Mouse (Mus musculus) spleen, adult 12 weeks (tissue): ENCODE measurements at regions not wholly inside any gene's neighbourhood (a gene's known extent, or its start where the extent isn't known, plus 50 kb on each side); places are given as distances from the start of the nearest gene placed in this dataset.
"Not testable (repeated sequence)": the region's sequence is repeated elsewhere in the genome, so short reads cannot be mapped to it uniquely, and the experiment has no call there.

Experiments used
- DNase-seq: peaks from one replicate; pipeline ENCODE4 v3.0.0; 2022; ENCODE audit warnings: low spot score

DNA sequence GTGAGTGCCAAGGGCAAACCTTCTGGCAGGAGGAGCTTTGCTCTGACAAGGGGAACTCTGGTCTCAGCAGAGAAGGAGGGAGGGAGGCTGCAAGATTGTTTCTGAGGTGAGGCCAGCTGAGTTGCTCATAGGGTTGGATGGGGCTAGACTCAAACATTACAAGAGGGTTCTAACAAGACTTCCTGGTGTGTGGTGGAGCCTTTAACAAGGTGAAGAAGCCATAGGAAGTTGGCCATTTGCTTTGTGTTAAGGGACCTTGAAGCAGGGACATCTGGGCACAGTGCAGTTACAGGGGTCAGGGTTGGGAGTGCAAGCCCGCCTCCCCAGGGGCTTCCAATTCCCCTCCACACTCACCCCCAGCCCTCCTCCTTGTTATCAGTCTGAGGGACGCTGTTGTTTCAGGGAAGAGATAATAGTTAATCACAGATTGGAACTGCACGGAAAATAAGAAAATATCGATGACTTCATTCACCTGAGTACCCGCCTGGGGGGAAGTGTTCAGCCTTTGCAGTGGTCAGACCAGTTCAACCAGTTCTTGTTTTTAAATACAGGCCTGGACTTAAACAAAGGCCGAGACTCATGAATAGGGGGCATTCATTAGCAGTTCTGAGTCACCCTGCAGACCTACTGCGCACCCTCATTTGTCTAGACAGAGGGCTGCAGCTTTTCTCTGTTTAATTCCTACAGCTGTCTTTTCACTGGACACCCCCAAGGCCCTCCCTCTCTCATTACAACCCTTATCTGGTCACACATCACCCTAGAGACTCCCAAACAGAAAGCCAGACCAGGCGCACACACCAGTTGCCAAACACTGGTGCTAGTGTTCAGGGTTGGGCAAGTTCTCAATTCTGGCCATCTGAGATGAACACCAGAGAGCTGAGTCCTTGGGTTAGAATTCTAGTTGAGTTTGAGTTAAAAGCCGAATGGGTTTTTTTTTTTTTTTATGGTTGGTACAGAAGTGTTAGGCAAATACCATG, 139.5 kb downstream of the Bcl2l11 start:
- DNase-seq = no peak

- DNase-seq = no peak
Observed at GRCm38 (mm10) chr2:128270377-128271129, 144.7 kb downstream of the Bcl2l11 start.

DNA sequence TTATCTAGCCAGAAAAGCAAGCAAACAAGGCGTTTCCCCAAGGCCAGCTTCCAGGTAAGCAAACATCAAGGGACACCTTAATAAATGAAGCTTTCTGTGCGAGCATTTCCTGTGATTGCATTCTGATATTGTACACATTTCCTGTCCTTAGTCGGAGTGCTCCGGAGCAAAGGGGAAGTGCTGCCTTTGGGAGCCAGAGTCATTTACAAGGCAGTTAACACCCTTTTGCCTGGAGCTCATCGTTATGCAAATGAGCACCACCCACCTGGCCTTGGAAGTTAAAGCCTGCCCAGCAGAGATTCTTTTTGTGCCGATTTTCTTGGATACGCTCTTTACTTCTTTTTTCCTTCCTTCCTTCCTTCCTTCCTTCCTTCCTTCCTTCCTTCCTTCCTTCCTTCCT, 147.0 kb downstream of the Bcl2l11 start:
- DNase-seq = no peak

- DNase-seq = no peak
Observed at GRCm38 (mm10) chr2:128273292-128273691, 147.5 kb downstream of the Bcl2l11 start.

DNA sequence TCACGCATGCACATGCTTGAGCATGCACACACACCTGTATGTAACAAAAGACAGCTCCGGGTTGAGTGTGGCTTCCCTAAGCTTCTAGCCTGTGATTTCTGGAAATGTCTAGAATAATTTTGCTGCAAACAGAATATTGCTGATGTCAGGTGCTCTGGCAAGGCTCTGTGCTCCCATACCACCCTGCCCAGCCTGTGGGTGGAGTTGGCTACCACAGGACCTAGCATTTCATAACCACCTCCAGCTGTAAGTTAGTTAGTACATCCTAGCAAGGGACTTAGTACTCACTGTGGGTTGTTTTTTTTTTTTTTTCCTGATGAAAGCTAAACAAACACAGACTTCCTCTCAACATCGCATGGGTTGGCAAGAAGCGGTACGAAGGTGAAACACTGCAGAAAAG, 150.5 kb downstream of the Bcl2l11 start:
- DNase-seq = no peak

DNA sequence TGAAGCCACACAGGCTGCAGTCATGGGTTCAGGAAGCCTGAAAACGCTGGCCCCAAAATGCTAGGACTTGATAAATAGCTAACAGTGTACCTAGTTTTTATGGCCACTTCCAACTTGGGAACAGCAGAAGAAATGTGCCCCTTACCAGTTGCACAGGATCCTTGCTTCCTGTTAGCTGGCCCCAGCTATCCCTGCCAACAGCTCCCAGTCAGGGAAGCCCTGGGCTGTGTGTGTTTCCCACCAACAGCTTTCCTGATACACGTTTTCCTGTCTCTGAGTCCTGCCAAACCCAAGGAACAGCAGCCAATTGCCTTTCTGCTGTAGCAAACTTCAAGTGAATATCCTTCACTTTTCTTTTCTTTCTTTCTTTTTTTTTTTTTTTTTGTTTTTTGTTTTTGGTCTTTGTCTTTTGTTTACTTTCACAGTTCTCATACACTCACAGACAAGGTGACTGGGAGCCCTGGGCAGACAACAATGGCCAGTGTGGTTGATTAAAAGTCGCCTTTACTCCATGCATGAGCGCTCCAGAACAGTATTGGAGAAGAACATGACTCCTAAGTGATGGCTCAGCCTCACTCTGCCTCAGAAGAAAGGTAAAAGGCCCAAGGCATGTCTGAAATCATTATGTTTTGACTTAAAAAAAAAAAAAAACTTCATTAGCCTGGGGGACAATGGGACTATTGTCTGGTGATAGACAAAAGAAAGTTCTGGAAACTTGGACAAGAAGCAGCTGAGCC, 151.7 kb downstream of the Bcl2l11 start:
- DNase-seq = no peak

DNA sequence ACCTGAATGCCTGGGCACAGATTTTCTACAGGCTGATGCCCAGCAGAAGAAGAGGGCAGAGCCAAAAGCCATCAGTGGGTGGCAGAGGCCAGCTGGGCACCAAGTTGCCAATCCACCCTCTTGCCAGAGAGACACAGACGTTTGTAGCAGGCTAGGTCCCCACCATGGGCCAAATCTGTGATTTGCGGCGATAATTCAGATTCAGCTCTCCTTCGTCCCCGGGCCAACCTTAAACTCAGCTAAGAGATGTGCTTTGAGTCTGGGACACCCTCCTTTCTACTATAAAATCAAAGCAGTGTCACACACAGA, 152.2 kb downstream of the Bcl2l11 start:
- DNase-seq = no peak

DNA sequence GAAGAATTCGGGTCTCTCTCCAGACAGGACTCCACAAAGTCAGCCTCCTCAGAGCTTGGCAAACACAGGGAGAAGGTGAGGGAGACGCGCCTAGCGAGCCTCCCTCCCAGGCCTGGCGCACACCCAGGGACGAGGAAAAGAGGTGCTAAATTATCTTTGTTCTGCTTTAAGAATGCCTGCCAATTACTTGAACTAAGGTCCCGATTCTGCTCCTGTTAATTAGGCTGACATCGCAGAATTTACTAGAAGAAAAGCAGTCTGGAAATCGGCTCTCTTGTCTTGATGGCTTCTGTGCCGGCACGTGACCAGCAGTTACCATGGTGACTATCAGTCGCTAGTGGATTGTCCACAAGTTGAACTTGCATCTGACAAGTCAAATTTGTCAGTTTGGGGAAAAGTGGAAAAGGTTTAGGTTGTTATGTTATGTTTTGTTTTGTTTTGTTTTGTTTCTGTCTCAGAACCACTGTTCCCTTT, 152.8 kb downstream of the Bcl2l11 start:
- no peak for DNase-seq

DNA sequence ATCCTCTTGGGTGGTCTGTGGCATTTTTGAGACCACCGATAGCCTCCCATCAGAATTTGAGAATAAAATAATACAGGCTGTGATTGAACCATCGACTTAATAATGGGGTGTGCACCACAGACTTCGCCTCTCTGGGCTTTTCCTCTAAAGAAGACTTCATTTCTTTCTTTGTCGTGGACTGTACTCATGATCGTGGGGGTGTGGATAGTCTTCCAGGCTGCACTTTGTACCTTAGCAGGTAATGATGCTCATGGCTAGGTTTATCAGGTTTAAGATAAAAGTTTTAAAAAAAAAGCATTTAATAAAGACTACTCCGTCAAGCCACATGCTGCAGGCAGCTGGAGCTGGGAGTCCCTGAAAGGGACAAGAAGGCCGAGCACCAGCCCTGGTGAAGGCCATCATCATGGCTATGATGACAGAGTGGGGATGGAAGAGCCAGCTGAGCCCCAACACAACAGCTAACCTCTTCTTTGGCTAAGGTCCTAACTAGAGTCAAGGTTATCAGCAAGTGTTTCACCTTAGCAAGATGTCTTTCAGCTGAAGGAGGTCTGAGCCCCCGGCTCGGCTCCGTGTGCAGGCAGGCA, 153.4 kb downstream of the Bcl2l11 start:
- DNase-seq = no peak

- no peak for DNase-seq
Observed at GRCm38 (mm10) chr2:128282591-128282990, 156.8 kb downstream of the Bcl2l11 start.

GRCm38 (mm10) chr2:128284822-128285421, 159.1 kb downstream of the Bcl2l11 start:
- no peak for DNase-seq

DNA sequence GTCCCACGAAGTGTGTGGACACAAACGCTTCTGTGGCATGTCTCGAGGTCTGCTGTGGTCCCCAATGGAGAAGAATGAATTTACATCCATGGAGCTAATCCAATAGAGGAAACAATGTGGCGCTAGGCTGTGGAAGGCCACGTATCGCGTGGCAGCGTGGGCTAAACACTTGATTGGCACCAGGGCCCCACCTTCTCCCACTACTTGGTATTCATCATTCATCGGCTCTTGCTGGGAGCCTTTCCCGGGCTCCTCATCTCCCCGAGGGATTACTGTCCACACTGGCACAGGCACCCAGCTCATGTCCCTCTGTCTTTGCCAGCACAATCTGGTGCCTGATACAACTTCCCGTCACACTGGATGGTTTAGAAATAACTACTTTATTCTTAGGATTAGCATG, 159.6 kb downstream of the Bcl2l11 start:
- DNase-seq = no peak

DNA sequence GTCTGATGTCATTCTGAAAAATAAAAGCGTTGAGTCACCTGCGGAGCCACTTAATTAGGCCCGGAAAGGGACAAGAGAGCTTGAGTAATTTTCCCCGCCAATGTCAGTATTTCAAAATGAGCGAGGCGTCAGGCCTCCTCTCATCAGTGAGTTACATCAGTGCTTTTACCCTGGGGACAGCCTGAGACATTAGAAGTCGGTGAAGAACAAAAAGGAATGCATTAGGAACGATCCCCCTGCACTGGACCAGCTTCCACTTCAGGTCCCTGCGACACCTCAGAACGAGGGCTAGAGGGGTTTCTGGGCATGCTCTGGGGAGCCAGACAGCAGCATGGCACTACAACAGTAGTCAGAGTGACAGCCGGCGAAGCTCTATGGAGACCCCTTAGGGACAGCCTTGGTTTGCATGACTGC, 162.3 kb downstream of the Bcl2l11 start:
- no peak for DNase-seq

- no peak for DNase-seq
Observed at GRCm38 (mm10) chr2:128290609-128291008, 164.8 kb downstream of the Bcl2l11 start.

- no peak for DNase-seq
Observed at GRCm38 (mm10) chr2:128294610-128295009, 168.8 kb downstream of the Bcl2l11 start.

DNA sequence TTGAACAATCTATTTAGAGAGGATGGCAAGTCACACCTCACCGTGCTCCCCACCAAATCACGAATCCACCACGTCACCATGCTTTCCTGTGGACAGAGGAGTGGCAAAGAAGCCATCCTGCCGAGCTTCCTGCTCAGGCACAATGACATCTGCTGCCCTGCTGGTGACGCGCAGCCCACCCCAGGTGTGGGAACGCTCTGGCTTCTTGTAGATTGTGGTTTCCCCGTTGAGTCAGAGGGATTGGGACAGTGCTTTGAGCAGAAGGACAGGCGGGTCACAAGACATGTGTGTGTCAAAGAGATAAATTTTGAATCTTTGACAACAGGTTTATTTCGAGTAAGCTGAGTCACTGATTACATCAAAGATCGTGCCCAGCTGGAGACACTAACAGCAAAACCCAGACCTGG, 169.2 kb downstream of the Bcl2l11 start:
- DNase-seq = peak; percentile 10

DNA sequence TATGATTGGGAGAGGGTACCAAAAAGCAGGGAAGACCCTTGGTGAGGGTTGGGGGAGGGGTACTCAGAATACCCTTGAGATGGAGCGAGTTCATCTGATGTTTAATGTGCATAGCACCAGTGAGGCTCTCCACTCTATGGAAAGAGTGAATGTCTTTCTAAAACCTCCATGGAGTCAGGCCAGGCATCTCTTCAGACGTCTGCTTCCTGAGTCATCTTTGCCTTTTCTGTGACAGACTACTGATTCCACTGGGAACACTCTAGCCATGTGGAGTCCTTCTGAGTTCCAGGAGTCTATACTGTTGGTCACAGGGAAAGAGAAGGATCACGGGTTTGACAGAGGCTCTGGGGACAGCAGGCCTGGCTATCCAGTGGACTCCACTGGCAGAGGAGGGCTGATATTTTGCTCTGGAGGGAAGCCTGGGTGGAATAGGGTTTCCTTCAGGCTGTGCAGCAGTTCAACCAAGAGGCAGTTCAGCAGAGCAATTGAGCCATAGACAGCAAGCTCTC, 169.9 kb downstream of the Bcl2l11 start:
- no peak for DNase-seq

- not testable (repeated sequence) for DNase-seq
Observed at GRCm38 (mm10) chr2:128296423-128296822, 170.6 kb downstream of the Bcl2l11 start.

- DNase-seq = no peak
Observed at GRCm38 (mm10) chr2:128296897-128297296, 171.1 kb downstream of the Bcl2l11 start.

DNA sequence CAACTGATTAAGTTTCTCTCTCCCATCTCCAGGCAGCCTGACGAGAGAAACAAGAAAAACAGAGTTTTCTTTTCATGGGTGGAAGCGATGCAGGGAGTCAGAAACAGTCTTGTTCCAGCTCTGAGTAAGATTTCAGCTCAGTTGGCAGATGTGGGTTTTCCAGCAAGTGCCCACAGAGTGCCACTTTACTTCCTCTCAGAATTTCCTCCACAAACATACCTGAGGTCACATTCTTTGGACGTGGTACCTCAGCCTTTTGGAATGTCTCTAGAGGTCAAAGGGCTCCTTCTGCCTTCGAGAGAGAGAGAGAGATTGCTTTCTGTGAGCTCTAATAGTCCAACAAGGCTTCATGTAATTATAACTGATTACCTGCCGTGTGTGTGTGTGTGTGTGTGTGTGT, 172.0 kb downstream of the Bcl2l11 start:
- no peak for DNase-seq

DNA sequence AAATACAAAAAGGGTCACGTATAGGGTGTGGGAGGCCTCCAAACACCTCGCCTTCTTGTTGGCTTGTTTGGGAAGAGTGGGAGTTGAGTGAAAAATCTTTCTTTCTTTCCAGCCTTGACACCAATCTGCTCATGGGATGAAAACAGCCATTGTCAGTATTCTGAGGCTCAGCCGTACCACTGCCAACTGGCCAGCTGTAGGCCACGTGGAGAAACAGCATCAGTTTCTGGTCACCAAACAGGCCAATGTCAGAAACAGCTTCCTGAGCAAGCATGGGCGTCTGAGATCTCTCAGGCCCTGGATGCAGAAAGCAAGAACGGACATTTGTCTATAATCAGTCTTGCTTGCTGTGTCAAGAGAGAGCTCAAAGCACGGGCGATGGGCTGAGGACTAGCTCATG, 173.2 kb downstream of the Bcl2l11 start:
- no peak for DNase-seq
